Mouse (Mus musculus): ENCODE results near the gene Morc1.

GRCm38 (mm10) chr16:48431027-48431426 lies at the start of gene Morc1:
- TF ChIP-seq CTCF (IDR thresholded peaks at IDR 0.05; ENCODE audit: low read depth) (0 out of 2 replicates have a peak, but pooled peaks have one; percentile 13), EP300 (IDR thresholded peaks at IDR 0.05; ENCODE audit: low read depth) (no peak)
